Mouse (Mus musculus): ENCODE measurements around the gene Hmgxb4. TPM values are rescaled to one million over a fixed set of nuclear protein-coding genes. Genes with fewer than 3 reads are reported as not detected.
A peak's percentile ranks its signal among the peaks of the same experiment; 100 is the strongest.
"Not testable (repeated sequence)": the region's sequence is repeated elsewhere in the genome, so short reads cannot be mapped to it uniquely, and the experiment has no call there.

Hmgxb4 gene
- 53.6 and 54.5 TPM in 2 replicates for polyA plus RNA-seq (2014; fragmentation: Nextera tagmentation; extraction: Ambion mirVana)

- Histone ChIP-seq H3K4me2 (ENCODE audit: low read depth, low read length) (peak within 1 kb of the TSS; percentile 51), H3K9ac (replicated peaks; ENCODE audit: low read length) (peak within 1 kb of the TSS; percentile 100), H3K36me3 (replicated peaks; ENCODE audit: control insufficient read depth, insufficient read depth, low read depth, low read length) (no peaks in the 10 kb centered on the region), H3K4me1 (ENCODE audit: control insufficient read depth, insufficient read depth, low read length) (no peaks in the 10 kb centered on the region), H3K9me3 (replicated peaks; ENCODE audit: control insufficient read depth, low read length) (no peaks in the 10 kb centered on the region), H3K27me3 (ENCODE audit: control insufficient read depth, insufficient read depth, low read length) (no peaks in the 10 kb centered on the region), H3K4me3 (ENCODE audit: low read depth, low read length) (peak within 1 kb of the TSS; percentile 87), H3K27ac (replicated peaks; ENCODE audit: low read depth, low read length) (peak within 1 kb of the TSS; percentile 95)
- 16% methylated on average over 8 of the region's 8 CpGs for WGBS
- DNase-seq (ENCODE audit: low spot score), result peak; percentile 5
- ATAC-seq (replicated peaks; ENCODE audit: insufficient number of reproducible peaks, low FRiP score, low TSS enrichment, low read depth), result no peak
These were observed at the start of gene Hmgxb4 for GRCm38 (mm10) chr8:74993081-74993474. TSS of gene Hmgxb4 (plus strand) at chr8:74993356.

GRCm38 (mm10) chr8:74949445-74949844 is 43.7 kb upstream of the Hmgxb4 start:
- Histone ChIP-seq H3K36me3 (replicated peaks; ENCODE audit: control insufficient read depth, insufficient read depth, low read depth, low read length) (no peaks in the 10 kb centered on the region), H3K4me1 (ENCODE audit: control insufficient read depth, insufficient read depth, low read length) (no peaks in the 10 kb centered on the region), H3K27me3 (ENCODE audit: control insufficient read depth, insufficient read depth, low read length) (no peaks in the 10 kb centered on the region), H3K4me3 (ENCODE audit: low read depth, low read length) (no peak overlapping the region), H3K4me2 (ENCODE audit: low read depth, low read length) (no peak overlapping the region), H3K9ac (replicated peaks; ENCODE audit: low read length) (no peak overlapping the region), H3K27ac (replicated peaks; ENCODE audit: low read depth, low read length) (no peak overlapping the region), H3K9me3 (replicated peaks; ENCODE audit: control insufficient read depth, low read length) (no peaks in the 10 kb centered on the region)
- WGBS, result 88% methylated on average over 1 of the region's 1 CpGs
- no peak for ATAC-seq (replicated peaks; ENCODE audit: insufficient number of reproducible peaks, low FRiP score, low TSS enrichment, low read depth)
- no peak for DNase-seq (ENCODE audit: low spot score)

- no peak for ATAC-seq (replicated peaks; ENCODE audit: insufficient number of reproducible peaks, low FRiP score, low TSS enrichment, low read depth)
- no peak overlapping the region for H3K27ac ChIP-seq (replicated peaks; ENCODE audit: low read depth, low read length)
- no peaks in the 10 kb centered on the region for H3K27me3 ChIP-seq (ENCODE audit: control insufficient read depth, insufficient read depth, low read length)
- H3K36me3 ChIP-seq (replicated peaks; ENCODE audit: control insufficient read depth, insufficient read depth, low read depth, low read length), result no peaks in the 10 kb centered on the region
- H3K9me3 ChIP-seq (replicated peaks; ENCODE audit: control insufficient read depth, low read length), result no peaks in the 10 kb centered on the region
- H3K9ac ChIP-seq (replicated peaks; ENCODE audit: low read length), result no peak overlapping the region
- WGBS, result 81% methylated on average over 5 of the region's 5 CpGs
- no peak overlapping the region for H3K4me2 ChIP-seq (ENCODE audit: low read depth, low read length)
- no peak for DNase-seq (ENCODE audit: low spot score)
- no peak overlapping the region for H3K4me3 ChIP-seq (ENCODE audit: low read depth, low read length)
- H3K4me1 ChIP-seq (ENCODE audit: control insufficient read depth, insufficient read depth, low read length), result no peaks in the 10 kb centered on the region
These were observed 29.2 kb upstream of the Hmgxb4 start for GRCm38 (mm10) chr8:74963983-74964382.

DNA sequence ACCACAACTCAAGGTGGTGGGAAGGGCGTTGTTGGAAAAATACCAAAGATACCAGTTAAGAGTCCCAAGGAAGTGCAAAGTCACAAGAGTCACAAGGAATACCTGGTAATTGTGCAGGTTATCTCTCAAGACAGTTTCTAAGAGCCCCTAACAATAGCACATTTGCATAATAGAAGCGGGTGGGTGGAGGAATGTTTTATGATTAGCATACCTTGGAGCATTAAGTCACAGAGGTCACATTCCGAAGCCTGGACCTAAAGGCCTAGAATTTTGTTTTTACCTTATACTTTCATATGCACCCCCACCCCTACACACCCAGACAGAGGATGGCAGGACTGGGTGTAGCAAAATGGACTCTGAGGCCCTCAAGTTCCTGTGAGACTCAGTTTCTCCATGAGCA is 22.9 kb upstream of the Hmgxb4 start:
- H3K9ac ChIP-seq (replicated peaks; ENCODE audit: low read length); H3K4me1 ChIP-seq (ENCODE audit: control insufficient read depth, insufficient read depth, low read length); H3K27ac ChIP-seq (replicated peaks; ENCODE audit: low read depth, low read length); DNase-seq (ENCODE audit: low spot score); H3K4me3 ChIP-seq (ENCODE audit: low read depth, low read length); ATAC-seq (replicated peaks; ENCODE audit: insufficient number of reproducible peaks, low FRiP score, low TSS enrichment, low read depth); H3K36me3 ChIP-seq (replicated peaks; ENCODE audit: control insufficient read depth, insufficient read depth, low read depth, low read length); H3K27me3 ChIP-seq (ENCODE audit: control insufficient read depth, insufficient read depth, low read length); H3K4me2 ChIP-seq (ENCODE audit: low read depth, low read length); H3K9me3 ChIP-seq (replicated peaks; ENCODE audit: control insufficient read depth, low read length): not testable (repeated sequence)
- 83% methylated on average over 3 of the region's 3 CpGs for WGBS

DNA sequence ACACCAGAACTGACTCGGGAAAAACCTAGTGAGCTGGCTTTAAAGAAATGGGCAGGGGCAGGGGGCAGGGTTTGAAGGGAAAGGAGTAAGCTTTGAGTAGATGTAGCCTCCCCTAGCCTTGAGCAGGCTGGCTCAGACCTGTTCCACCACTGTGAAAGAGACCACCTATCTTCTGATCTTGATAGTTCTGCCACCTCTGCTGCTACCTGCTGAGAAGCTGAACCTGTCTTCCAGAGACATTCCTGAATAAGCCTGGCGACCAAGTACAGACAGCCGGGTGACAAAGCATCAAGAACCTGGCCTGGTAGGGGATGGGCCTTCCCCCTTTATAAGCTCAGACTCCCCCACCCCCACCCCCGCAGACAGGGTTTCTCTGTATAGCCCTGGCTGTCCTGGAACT is 21.5 kb upstream of the Hmgxb4 start:
- Histone ChIP-seq H3K9ac (replicated peaks; ENCODE audit: low read length) (no peak overlapping the region), H3K4me3 (ENCODE audit: low read depth, low read length) (no peak overlapping the region), H3K27me3 (ENCODE audit: control insufficient read depth, insufficient read depth, low read length) (no peaks in the 10 kb centered on the region)

DNA sequence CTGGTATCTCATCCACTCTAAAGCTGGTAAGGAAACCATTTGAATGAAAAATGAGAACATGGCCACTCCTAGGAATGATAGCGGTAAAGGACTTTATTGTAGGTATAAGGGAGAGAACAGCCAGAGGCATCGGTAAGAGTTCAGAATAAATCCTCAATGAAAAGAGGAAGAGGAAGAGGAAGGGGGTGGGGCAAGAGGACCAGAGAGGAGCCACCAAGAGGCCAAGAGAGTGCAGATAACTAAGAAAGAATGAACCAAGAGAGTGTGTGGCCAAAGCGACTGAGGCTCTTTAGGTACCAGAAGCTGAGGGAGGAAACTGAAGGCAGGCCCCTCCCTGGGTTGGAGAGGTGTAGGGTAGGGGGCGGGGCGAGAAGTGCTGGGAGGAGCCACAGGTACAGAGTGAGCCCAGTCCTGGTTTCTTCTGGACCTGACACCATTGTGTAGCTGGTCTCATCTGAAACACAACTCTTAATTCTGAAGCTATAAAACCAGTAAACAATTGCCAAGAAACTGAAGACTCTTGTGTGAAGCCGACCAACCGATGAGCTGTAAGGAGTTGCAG is 20.8 kb upstream of the Hmgxb4 start:
- Histone ChIP-seq H3K27ac (replicated peaks; ENCODE audit: low read depth, low read length) (no peak overlapping the region), H3K4me1 (ENCODE audit: control insufficient read depth, insufficient read depth, low read length) (no peaks in the 10 kb centered on the region), H3K9me3 (replicated peaks; ENCODE audit: control insufficient read depth, low read length) (no peaks in the 10 kb centered on the region), H3K4me2 (ENCODE audit: low read depth, low read length) (no peak overlapping the region), H3K9ac (replicated peaks; ENCODE audit: low read length) (no peak overlapping the region), H3K36me3 (replicated peaks; ENCODE audit: control insufficient read depth, insufficient read depth, low read depth, low read length) (no peaks in the 10 kb centered on the region), H3K4me3 (ENCODE audit: low read depth, low read length) (no peak overlapping the region), H3K27me3 (ENCODE audit: control insufficient read depth, insufficient read depth, low read length) (no peaks in the 10 kb centered on the region)
- 80% methylated on average over 7 of the region's 7 CpGs for WGBS
- ATAC-seq (replicated peaks; ENCODE audit: insufficient number of reproducible peaks, low FRiP score, low TSS enrichment, low read depth) (no peak), DNase-seq (ENCODE audit: low spot score) (no peak)

More for the DNA sequence above, 21.5 kb upstream of the Hmgxb4 start:
- DNase-seq (ENCODE audit: low spot score) (no peak), ATAC-seq (replicated peaks; ENCODE audit: insufficient number of reproducible peaks, low FRiP score, low TSS enrichment, low read depth) (no peak)
- H3K9me3 ChIP-seq (replicated peaks; ENCODE audit: control insufficient read depth, low read length), result no peaks in the 10 kb centered on the region
- 79% methylated on average over 4 of the region's 4 CpGs for WGBS
- no peak overlapping the region for H3K27ac ChIP-seq (replicated peaks; ENCODE audit: low read depth, low read length)
- H3K4me2 ChIP-seq (ENCODE audit: low read depth, low read length), result no peak overlapping the region
- no peaks in the 10 kb centered on the region for H3K4me1 ChIP-seq (ENCODE audit: control insufficient read depth, insufficient read depth, low read length)
- H3K36me3 ChIP-seq (replicated peaks; ENCODE audit: control insufficient read depth, insufficient read depth, low read depth, low read length), result no peaks in the 10 kb centered on the region

- DNase-seq (ENCODE audit: low spot score), result no peak
- Histone ChIP-seq H3K27me3 (ENCODE audit: control insufficient read depth, insufficient read depth, low read length) (no peaks in the 10 kb centered on the region), H3K9ac (replicated peaks; ENCODE audit: low read length) (no peak overlapping the region), H3K4me1 (ENCODE audit: control insufficient read depth, insufficient read depth, low read length) (no peaks in the 10 kb centered on the region), H3K36me3 (replicated peaks; ENCODE audit: control insufficient read depth, insufficient read depth, low read depth, low read length) (no peaks in the 10 kb centered on the region), H3K27ac (replicated peaks; ENCODE audit: low read depth, low read length) (no peak overlapping the region), H3K4me3 (ENCODE audit: low read depth, low read length) (no peak overlapping the region), H3K4me2 (ENCODE audit: low read depth, low read length) (no peak overlapping the region), H3K9me3 (replicated peaks; ENCODE audit: control insufficient read depth, low read length) (no peaks in the 10 kb centered on the region)
- ATAC-seq (replicated peaks; ENCODE audit: insufficient number of reproducible peaks, low FRiP score, low TSS enrichment, low read depth), result no peak
- 75% methylated on average over 8 of the region's 8 CpGs for WGBS
These were observed 19.9 kb upstream of the Hmgxb4 start for GRCm38 (mm10) chr8:74973121-74973869.

- Histone ChIP-seq H3K27ac (replicated peaks; ENCODE audit: low read depth, low read length) (no peak overlapping the region), H3K27me3 (ENCODE audit: control insufficient read depth, insufficient read depth, low read length) (no peaks in the 10 kb centered on the region), H3K4me2 (ENCODE audit: low read depth, low read length) (no peak overlapping the region), H3K4me1 (ENCODE audit: control insufficient read depth, insufficient read depth, low read length) (no peaks in the 10 kb centered on the region), H3K9me3 (replicated peaks; ENCODE audit: control insufficient read depth, low read length) (no peaks in the 10 kb centered on the region), H3K9ac (replicated peaks; ENCODE audit: low read length) (no peak overlapping the region), H3K36me3 (replicated peaks; ENCODE audit: control insufficient read depth, insufficient read depth, low read depth, low read length) (no peaks in the 10 kb centered on the region), H3K4me3 (ENCODE audit: low read depth, low read length) (no peak overlapping the region)
- ATAC-seq (replicated peaks; ENCODE audit: insufficient number of reproducible peaks, low FRiP score, low TSS enrichment, low read depth), result no peak
- DNase-seq (ENCODE audit: low spot score), result no peak
- 86% methylated on average over 2 of the region's 2 CpGs for WGBS
These were observed 19.3 kb upstream of the Hmgxb4 start for GRCm38 (mm10) chr8:74973904-74974303.
